Mouse (Mus musculus): ENCODE data around the gene Tbc1d2b.

- TF ChIP-seq POLR2A (IDR thresholded peaks at IDR 0.05; ENCODE audit: borderline replicate concordance, extremely low read depth, low read depth, low read length) = no peak
- TF ChIP-seq CTCF (IDR thresholded peaks at IDR 0.05; ENCODE audit: insufficient read depth, low read length) = no peak
These were observed 14.7 kb downstream of the Tbc1d2b start for GRCm38 (mm10) chr9:90255844-90256405.

All from lung, adult 2 months (tissue).